Mouse (Mus musculus) cerebellum, adult 11-12 months (tissue): ENCODE results near the gene Rprd1b.
A peak's percentile ranks its signal among the peaks of the same experiment; 100 is the strongest.
"Not testable (repeated sequence)": the region's sequence is repeated elsewhere in the genome, so short reads cannot be mapped to it uniquely, and the experiment has no call there.

Experiments
- DNase-seq: peaks from one replicate; pipeline ENCODE4 v3.0.0; 2022

The Rprd1b gene

DNA sequence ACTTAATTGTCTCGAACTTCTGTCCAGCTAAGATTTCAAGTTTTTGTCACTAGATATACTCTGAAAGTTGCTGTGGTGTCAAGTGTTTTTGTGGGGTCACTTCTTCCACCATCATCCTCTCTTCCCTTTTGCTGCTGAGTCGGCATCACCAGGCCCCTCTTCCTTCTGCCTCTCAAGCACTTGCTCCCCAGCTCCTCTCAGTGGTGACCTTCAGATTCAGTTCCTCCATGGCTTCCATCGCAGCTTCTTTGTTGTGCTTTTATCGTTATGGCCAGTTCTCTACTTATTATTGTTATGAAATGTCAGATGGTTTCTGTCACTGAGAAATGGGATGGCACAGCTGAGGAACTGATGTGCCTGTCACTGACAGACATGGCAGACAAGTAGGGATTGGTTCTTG, 17.9 kb downstream of the Rprd1b start:
- no peak for DNase-seq

DNA sequence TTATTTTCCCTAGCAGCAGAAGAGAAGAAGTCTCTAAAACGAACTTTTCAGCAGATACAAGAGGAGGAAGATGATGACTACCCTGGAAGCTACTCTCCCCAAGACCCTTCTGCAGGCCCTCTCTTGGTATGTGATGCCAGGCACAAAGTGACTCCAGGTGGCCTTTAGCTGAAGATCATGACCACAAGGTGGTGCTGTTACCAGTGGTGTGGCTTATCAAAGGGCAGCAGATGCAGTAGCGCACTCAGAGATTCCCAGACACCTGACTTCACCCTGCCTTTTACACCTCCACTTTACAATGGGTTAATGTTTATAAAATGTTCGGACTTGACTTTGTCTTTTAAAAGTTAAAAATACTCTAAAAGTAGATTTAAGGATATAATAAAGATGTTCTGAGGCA, 19.6 kb downstream of the Rprd1b start:
- DNase-seq = peak; percentile 46

DNA sequence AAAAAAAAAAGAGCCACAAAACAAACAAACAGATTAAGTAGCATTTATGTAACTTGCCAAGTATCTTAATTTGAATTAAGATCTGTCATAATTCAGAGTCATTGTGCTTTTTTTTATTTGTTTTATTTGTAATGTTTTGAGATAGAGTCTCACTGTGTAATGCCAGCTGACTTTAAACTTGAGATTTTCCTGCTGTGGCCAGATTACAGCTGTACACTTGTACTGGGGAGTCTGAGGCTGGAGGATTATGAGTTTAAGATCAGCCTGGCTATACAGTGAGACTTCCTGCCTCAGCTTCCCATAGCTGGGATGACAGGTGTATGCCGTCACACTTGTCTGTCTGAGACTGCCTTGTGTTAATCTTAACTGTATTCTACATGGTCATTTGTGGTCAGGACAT, 20.4 kb downstream of the Rprd1b start:
- DNase-seq = no peak

DNA sequence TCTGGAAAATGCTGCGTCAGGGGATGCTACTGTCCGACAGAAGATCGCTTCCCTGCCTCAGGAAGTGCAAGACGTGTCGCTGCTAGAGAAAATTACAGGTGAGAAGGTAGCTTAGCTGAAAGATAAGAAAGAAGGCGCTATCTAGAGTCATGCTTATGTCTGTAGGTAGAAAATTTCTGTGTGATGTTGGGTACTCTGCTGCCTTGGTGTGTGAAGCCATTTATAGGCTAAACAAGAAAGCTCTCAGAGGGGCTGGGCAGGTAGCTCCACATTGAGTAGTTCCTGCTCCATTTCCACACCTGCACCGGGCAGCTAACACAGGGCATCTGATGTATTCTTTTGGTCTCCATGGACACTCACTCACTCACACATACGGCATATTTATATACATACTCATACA, 21.8 kb downstream of the Rprd1b start:
- DNase-seq = no peak

DNA sequence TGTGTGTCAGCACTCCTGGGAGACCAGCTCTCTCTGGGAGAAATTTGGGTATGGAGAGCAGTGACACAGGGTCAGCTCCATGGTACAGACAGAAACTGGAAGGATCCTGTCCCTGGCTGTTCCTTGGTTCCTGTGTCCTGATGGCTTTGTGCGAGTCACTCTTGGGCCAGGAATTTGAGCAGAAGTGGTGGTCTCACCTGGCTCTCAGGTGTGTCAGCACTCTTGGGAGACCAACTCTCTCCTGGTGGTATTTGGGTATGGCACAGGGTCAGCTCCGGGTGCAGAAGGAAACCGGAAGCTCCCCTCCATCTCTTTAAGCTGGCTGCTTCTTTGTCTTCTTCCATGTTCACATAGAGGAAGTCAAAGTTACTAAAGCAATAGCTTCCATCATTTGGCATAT, 26.3 kb downstream of the Rprd1b start:
- no peak for DNase-seq

DNA sequence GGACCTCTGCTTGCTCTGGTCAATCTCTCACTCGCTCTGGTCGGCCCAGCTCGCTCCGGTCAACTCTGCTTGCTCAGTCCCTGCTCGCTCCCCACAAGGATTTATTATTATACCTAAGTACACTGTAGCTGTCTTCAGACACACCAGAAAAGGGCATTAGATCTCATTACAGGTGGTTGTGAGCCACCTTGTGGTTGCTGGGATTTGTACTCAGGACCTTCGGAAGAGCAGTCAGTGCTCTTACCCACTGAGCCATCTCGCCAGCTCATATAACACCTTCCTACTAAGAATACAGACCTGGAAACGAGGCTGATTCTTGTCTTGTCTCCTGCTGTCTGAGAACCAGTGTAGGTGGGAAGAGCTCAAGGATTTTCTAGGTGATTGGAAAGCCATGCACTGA, 27.1 kb downstream of the Rprd1b start:
- DNase-seq = not testable (repeated sequence)

DNA sequence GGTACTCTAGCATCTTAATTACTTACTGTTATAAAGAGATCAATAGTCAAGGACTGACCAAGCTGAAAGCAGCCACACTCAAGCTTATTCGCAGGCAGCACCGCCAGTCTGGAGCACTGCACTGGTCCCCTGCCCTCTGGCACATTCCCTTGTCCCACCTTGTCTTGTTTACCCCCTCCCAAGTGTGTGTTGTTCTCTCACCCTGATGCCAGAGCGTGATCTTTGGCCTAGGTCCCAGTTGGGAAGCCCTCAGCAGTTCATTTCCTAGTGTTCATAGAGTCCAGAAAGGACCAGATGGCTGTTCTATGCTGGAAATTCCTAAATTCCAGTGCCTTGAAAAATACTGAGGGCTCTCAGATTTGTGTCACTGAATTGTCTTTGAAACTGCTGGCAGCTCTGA, 28.7 kb downstream of the Rprd1b start:
- peak; percentile 95 for DNase-seq

DNA sequence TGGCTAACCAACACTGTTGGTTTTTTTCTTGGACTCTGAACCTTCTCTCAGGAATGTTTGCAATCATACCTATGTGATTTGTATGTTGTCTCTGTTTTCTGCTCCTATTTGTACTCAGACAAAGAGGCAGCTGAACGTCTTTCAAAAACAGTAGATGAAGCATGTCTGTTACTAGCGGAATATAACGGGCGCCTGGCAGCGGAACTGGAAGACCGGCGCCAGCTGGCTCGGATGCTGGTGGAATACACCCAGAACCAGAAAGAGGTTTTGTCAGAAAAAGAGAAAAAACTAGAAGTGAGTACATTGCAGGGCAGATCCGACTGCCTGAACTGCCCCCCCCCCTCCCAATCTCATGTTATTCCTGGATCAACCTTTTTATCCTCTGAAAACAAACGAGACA, 30.2 kb downstream of the Rprd1b start:
- peak; percentile 90 for DNase-seq

DNA sequence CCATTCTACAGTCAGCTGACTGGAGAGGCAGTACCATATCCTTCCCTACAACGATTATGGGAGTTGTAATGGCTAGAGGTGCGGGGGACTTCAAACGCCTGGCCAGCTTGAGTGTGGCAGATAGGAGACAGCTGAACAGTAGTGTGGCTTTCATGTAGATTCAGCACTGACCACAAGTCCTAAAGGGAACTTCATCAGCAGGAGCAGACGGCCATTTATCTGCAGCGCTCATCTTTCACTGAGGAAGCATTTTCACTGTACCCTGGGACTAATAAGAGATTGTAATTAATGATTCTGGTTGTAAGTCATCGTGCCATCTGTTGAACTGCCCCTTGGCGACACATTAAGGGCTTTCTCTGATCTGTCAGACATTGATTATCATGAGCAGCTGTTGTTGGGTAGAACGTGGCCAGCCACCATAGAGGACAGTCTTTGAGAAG, 31.4 kb downstream of the Rprd1b start:
- no peak for DNase-seq

DNA sequence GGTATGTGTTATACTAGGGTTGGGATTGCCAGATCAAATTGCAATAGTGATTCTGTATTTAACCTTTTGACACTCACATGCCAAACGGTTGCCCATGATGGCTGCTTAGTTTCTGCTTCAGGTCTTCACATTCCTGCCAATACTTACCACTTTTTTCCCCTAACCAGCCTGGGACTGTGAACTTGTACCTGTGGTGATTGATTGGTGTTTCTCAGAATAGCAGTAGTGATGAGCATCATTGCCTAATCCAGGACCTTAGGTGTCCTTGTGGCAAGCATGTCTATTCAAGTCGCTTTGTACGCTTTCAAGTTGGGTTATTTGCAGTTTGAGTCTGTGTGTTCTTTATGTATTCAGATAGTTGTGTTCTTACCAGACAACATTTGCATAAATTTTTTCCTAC, 34.7 kb downstream of the Rprd1b start:
- no peak for DNase-seq

DNA sequence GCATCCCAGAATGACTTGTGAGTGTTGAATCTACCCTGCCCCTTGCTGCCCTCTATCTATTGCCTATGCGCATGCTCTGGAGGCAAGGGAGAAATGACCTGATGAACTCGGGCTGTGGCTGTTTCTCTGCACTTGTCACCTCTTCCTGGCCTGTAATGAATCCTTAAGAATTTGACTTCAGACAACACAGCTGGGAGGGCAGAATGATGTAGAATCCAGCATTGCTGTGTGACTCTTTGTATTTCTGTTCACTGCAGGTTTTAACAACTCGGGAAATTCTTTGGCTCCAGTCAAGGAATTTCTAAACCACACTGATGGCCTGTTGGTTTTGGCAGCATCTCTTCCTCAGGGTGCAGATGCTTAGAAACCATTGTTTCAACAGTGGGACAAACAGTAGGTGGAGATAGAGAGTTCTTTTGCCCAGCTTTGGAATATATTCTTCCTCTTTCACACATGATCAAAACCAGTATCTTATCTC, 36.3 kb downstream of the Rprd1b start:
- no peak for DNase-seq

DNA sequence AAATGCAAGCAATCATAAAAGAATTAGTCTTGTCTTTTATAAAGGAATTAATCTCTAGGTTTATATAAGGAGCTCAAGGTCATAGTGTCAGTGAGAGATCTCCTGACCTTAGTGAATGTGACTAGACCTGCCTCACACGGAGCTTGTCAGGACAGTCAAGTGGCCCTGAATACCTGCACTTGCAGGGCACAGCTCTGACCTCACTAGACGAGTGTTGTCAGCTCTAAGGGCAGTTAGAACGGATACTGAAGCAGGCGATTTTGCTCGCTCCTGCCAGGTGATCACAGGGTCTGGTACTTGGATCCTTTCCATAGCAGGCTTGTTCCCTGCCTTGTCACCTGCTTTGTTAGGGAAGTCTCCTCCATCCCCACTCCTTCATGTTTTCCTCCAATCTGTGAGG, 36.8 kb downstream of the Rprd1b start:
- DNase-seq = no peak

DNA sequence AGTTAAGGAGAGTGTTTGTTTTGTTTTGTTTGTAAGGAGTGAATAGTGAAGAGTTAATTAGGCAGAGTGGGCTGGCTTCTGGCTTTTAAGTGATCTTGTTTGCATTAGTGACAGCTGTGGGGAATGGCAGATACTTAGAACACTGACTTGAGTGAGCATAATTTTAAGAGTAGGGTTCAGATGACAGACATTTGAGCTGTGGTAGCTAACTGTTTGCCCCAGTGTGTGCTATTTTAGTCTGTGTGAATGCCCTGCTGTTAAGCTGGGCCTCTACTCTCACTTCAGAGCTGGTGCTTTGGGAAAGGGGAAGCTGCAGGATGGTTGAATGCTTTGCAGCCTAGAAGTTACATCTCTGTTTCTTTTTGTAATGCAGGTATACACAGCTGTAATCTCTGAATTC, 38.2 kb downstream of the Rprd1b start:
- no peak for DNase-seq

DNA sequence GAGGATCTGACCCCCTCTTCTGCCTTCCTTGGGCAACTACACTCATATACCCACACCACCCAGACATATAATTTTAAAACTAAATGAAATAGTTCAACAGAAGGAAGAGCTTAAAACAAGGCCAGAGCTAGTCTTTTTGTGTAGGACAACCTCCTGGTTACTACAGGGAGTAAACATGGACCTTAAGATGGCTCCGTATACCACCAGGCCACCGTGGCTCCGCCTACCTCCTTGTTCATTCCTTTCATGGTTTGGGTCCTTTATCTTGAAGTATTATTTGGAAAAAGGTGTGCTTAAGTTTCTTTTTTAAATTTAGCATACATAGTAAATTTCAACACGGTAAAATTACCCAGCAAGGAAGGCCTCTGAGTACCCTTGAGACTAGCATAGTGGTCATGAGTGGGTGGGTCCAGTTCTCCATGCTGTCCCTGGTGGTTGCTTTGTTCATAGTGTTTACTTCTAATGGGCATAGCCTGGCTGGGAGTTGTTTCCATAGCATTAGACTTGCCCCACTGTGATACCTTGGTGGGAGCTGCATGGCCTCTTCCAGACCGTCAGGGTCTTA, 39.0 kb downstream of the Rprd1b start:
- DNase-seq = no peak

DNA sequence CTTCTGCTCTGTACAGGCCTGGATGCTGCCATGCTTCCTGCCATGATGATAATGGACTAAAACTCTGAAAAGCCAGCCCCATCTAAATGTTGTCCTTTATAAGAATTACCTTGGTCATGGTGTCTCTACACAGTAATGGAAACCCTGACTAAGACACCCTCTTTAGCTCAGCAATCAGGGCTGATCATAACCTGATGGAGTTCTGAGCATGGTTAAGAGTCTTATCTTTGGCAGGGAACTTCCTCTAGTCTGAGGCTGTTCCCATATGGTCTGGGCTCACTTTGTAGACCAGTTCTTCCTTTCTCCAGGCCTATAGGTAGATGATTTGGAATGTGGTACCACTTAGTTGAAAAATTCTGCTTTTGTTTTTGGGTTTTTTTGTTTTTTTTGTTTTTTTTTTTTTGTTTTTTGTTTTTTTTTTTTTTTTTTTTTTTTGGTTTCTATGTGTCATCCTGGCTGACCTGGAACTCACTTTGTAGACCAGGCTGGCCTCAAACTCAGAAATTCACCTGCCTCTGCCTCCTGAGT, 40.2 kb downstream of the Rprd1b start:
- DNase-seq = no peak

DNA sequence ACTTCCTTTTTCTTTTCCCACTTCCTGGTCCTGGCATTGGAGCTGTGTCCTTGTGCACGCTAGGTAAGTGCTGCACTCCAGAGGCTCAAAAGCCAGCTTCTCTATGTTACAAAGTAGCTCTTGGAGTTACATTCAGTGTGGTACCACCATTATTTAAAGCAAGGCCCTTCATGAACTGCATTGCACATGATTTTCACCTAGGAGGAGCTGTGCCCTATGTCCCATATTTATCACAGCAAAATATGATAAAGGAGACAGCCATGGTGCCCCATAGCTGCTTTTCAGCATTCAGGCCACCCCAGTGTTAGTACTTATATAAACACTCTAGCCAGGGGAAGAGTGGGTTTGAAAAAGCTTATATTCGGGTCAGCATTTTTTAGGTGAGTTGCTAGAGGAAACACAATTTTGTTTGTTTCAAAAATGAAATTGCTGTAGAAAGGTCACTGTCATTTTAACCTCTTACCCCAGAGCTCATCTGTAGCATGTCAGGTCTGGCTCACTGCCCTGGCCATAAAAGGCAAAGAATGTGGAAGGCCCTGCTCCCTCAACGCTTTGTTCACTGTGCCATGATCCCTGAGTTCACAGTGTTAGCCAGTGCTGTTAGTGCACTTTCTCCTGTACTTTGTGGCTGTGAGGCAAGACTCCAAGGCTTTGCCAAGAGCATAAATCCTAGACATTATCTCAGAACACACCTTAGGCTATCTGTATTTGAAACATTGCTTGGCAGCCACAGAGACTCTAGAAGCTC, 42.8 kb downstream of the Rprd1b start:
- no peak for DNase-seq

DNA sequence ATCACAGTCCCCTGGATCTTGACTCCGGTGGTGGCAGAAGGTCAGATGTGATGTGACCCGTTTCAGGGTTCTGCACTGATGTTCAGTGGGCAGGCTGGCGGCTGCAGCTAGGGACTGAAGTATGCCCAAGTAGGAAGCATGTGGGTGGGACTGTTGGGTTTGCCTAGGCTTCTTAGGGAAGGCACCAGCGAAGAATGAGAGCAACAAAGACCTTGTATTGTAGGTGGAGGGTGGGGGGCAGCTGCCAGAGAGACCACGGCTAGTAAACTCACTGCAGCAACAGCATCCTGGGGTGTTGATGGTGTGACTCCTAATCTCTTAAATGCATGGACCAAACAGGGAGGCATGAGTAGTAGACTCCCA, 43.3 kb downstream of the Rprd1b start:
- DNase-seq = no peak

DNA sequence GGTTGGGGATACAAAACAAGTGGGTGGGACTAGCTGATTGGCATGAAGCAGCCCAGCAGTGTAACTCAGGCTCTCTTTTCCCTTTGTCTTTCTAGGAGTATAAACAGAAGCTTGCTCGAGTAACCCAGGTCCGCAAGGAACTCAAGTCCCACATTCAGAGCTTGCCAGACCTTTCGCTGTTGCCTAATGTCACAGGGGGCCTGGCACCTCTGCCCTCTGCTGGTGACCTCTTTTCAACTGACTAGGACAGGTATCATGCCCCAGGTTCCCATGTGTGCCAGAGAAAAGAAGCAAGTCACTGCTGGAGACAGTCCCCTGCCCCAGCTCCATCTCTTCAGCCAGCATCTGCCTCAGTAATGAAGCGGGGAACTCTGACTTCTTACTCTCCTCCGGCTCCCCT, 46.5 kb downstream of the Rprd1b start:
- DNase-seq = no peak

DNA sequence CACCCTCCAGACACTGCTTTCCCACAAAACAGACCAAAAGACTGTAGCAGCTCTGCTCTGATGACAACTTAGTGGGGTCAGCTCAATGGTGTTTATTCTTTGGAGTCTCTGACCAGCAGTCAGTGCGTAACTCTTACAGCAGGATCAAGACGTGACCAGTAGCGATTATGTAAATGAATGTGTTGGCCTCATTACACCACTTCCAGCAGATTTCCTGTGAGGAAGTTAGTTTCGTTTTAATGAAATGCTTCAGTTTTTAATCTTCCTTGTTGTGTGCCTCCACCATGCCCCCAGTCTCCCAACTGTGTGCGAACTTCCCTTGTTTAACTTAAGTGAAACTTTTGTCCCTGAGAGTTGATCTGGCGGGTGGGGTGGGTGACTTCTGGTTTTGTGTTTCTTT, 48.4 kb downstream of the Rprd1b start:
- DNase-seq = no peak

DNA sequence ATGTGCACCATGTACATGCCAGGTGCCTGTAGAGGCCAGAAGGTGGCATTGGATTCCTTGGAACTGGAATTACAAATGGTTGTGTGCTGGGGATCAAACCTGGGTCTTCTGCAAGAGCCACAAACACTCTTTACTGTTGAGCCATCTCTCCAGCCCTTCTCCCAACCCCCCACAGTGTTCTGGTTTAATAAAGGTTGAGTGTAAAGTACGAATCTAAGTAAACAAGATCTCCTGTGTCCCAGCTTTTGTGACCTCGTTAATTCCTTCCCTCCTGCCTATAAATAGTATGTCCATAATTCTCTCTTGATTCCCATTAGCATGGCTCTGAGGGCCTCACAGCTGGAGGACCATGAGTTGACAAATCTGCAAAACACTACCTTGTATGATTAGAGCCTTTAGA, 49.7 kb downstream of the Rprd1b start:
- DNase-seq = no peak

DNA sequence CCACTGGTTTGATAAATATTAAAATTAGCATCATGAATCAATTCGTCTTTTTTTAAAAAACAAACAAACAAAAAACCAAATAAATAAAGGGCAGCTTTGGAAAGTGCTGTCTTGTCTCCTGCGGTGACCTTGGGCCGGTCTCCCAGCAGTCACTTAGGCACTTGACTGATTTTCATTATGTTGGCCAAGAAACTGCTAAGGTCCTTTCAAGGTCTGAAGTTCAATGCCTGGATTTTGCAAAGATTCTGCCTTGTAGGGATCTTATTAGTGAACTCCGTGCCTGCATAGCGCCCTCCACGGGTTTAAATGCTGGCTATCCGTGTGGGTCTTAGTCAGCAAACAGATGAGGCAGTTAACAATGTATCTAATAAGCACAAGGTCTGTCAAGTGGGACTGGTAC, 50.7 kb downstream of the Rprd1b start:
- DNase-seq = no peak

DNA sequence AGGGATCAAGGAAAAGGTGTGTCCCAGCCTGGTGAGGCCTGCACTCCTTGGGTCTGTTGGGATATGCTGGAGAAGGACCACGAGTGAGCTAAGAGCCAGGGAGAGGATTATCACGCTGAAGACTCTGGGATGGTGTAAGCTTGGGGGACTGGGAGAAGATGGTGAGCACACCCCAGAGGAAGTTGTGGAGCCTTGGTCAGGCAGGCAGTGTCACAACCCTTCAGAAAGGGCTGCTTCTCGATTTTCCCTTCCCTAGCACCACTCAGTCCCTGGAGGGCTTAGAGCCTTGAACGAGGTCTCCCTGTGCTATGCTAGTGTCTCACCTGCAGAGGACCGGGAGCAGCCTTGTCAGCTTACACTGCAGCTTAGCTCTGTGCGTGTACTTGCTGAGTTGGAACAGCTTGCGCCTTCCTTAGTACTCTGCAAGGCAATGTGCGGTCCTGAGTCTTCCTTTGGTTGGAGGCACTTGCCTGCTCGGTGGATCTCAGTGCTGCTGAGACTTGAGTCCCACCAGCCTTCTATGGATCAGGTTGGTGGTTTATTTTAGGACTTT, 51.6 kb downstream of the Rprd1b start:
- DNase-seq = no peak

DNA sequence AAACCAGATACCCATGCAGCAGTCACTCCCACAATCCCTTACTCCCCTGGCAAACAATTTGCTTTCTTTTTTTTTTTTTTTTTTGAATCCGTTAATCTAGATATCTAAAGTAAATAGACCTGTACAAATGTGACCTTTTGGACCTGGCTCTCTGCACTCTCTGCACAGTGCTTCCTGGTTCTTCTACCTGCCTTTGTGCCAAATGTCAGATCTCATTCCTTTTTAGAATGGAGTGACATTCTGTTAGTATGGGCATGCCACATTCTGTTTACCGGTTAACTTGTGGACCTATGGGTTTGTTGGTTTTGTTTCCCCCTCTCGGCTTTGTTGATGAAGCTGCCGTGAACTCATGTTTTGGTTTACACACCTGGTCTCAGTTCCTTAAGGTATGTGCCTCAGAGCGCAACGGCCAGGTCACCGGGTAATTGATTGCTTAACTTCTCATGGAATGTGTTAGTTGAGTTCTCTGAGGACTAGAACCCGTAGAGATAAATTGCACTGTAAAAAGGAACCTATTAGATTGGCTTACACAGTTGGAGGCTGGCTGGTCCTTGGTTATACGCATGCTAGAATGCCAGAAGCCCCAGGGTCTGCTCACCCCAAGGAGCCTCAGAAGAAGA, 52.4 kb downstream of the Rprd1b start:
- DNase-seq = no peak

DNA sequence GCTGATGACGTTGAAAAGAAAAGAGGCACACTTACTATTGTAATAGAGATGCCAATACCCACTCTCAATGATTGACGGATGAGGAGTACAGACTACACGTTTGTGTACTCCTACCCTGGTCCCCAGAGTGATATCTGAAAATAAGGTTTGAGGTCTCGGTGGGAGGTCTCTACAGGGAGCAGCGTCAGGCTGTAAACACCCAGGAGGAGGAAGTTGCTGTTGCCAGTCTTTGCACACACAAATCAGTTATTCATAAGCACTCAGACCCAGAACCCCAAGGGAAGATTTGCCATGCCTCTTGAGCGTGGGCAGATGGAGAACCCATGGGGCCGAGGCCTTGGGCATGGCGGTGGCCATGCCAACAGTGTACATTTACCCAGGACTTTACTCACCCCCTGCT, 56.2 kb downstream of the Rprd1b start:
- no peak for DNase-seq
